Mouse (Mus musculus): ENCODE measurements at regions not wholly inside any gene's neighbourhood (a gene's known extent, or its start where the extent isn't known, plus 50 kb on each side); places are given as distances from the start of the nearest gene placed in this dataset.

DNA sequence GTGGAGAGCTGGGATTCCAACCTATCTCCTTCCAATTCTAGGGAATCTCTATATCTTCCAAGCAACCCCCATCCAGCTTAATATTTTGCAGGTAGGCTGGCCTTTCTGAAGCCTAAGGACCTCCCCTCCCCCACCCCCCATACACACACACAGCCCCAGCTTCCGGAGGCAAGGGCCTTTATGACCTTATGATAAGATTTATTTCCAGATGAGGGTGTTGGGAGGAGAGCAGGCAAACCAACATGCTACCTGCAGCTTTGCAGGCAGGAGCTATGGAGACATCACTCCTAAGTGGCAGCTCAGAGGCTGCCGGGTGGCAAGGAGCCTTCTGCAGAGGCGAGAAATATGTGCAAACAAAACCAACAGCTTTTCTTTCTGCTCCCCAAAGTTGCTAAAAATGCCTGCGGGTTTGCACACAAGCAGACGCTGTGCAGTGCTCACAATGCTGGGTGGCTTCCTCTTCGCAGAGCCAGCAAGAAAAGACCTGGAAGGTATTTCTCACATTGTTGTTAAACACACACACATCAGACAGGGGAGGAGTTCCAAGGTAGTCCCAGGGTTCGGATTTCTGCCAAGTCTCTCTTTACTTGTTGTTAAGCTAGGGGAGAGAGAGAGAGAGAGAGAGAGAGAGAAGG is 145.2 kb upstream of the Jun start:
- TF ChIP-seq CTCF (IDR thresholded peaks at IDR 0.05; ENCODE audit: low read depth) (no peak), EP300 (optimal IDR thresholded peaks at IDR 0.05) (no peak)
